Mouse (Mus musculus) heart, postnatal 0 days (tissue): ENCODE data around the gene Prrg2. TPM values are rescaled to one million over a fixed set of nuclear protein-coding genes. Genes with fewer than 3 reads are reported as not detected.
A peak's percentile ranks its signal among the peaks of the same experiment; 100 is the strongest.

ENCODE experiments used
- ATAC-seq: fragments of 200-750 bp; cut with Nextera tagmentation; 2 replicates; pipeline ENCODE4 v1.8.0; 2017; ENCODE audit warnings: low read depth, moderate number of reproducible peaks, moderate library complexity; ENCODE audit not compliant: insufficient read depth
- DNase-seq: peaks from one replicate; pipeline ENCODE4 v3.0.0-alpha.2; 2016; ENCODE audit warnings: low spot score
- H3K27ac ChIP-seq: fragments of 300-500 bp; sonication (generic); 2 replicates; pipeline ENCODE4 v1.5.1; 2014; ENCODE audit warnings: low read depth, mild to moderate bottlenecking
- H3K27me3 ChIP-seq: fragments of 300-500 bp; sonication (generic); 2 replicates; pipeline ENCODE4 v1.6.1; 2014; ENCODE audit warnings: low read length, mixed read lengths; ENCODE audit not compliant: control insufficient read depth, insufficient read depth
- H3K36me3 ChIP-seq: fragments of 300-500 bp; sonication (generic); replicated peaks from 2 replicates; pipeline ENCODE4 v1.6.1; 2014; ENCODE audit warnings: low read length, mixed read lengths; ENCODE audit not compliant: control insufficient read depth, insufficient read depth
- H3K4me1 ChIP-seq: fragments of 300-500 bp; sonication (generic); 2 replicates; pipeline ENCODE4 v1.6.1; 2014; ENCODE audit warnings: antibody characterized with exemption; ENCODE audit not compliant: control insufficient read depth, insufficient read depth
- H3K4me2 ChIP-seq: fragments of 300-500 bp; sonication (generic); 2 replicates; pipeline ENCODE4 v1.6.1; 2014; ENCODE audit warnings: low read depth, mild to moderate bottlenecking, low read length, moderate library complexity
- H3K4me3 ChIP-seq: fragments of 300-500 bp; sonication (generic); 2 replicates; pipeline ENCODE4 v1.5.1; 2014; ENCODE audit warnings: low read depth, low read length
- H3K9ac ChIP-seq: fragments of 300-500 bp; sonication (generic); replicated peaks from 2 replicates; pipeline ENCODE4 v1.6.1; 2014; ENCODE audit warnings: low read depth, low read length, mixed read lengths
- H3K9me3 ChIP-seq: fragments of 300-500 bp; sonication (generic); replicated peaks from 2 replicates; pipeline ENCODE4 v1.6.1; 2016; ENCODE audit warnings: low read length; ENCODE audit not compliant: control insufficient read depth
- CTCF ChIP-seq: IDR thresholded peaks from 2 replicates; pipeline ENCODE4 v1.5.1; 2016; ENCODE audit warnings: antibody characterized with exemption, control low read depth, low read depth
- EP300 ChIP-seq: IDR thresholded peaks from 2 replicates; pipeline ENCODE4 v1.6.1; 2016; ENCODE audit warnings: antibody characterized with exemption, low read depth
- WGBS: fragments of 180-500 bp; shearing (Covaris S2); extraction: QIAGEN DNeasy Blood & Tissue Kit; methylation state at CpG from one replicate; pipeline ENCODE4 v1.1.7; 2014; 5-methylcytosine and 5-hydroxymethylcytosine counted together
- microRNA-seq: library from miRNA; unstranded; fragments of <30 nt; microRNA quantifications from one replicate; pipeline ENCODE4, GENCODE M21; 2016
- polyA plus RNA-seq: library from polyadenylated mRNA; unstranded; fragments of >200 nt; fragmentation: Nextera tagmentation; extraction: Ambion mirVana; gene quantifications from 2 replicates; pipeline ENCODE4 v1.2.1, GENCODE M21; 2015
- total RNA-seq: library from RNA; depleted of rRNA; stranded (reverse); fragments of >200 nt; gene quantifications from 2 replicates; pipeline ENCODE4 v1.2.3, GENCODE M21; 2014; ENCODE audit warnings: low replicate concordance; rRNA removed

Gene Prrg2
- total and polyA plus RNA-seq, 2 experiments from 2014 or later, result 13.3 to 22.0 TPM

GRCm38 (mm10) chr7:45007846-45008245 is 54.6 kb downstream of the Prrg2 start:
- ATAC-seq (no peak), DNase-seq (no peak)
- H3K4me2 ChIP-seq, result no peak overlapping the region
- no peaks in the 10 kb centered on the region for H3K4me1 ChIP-seq
- H3K27ac ChIP-seq, result no peak overlapping the region
- no peak overlapping the region for H3K9ac ChIP-seq
- no peak overlapping the region for H3K4me3 ChIP-seq
- 93% methylated on average over 30 of the region's 30 CpGs for WGBS
- no peak for TF ChIP-seq EP300
- TF ChIP-seq CTCF, result no peak
- no peaks in the 10 kb centered on the region for H3K27me3 ChIP-seq
- H3K9me3 ChIP-seq, result no peaks in the 10 kb centered on the region
- H3K36me3 ChIP-seq, result peaks cover 95% of the 10 kb centered on the region

DNA sequence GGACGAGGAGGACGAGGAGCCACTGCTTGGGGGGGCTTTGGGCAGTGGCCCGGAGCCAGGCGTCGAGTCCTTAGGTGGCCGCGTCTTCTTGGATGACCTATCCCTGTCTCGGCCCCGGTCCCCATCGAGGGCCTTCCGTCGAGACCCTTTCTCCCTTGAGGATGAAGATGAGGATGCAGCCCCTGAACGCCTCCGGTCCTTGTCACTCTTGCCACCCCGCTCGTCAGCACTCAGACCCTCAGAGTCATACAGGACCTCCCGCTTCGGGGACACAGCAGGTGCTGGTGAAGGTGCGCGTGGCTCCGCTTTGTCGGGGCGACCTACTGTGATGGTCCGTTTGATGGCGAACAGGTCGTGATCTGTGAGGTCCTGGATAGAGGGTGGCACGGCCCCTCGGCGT is 55.3 kb downstream of the Prrg2 start:
- H3K4me1 ChIP-seq, result no peaks in the 10 kb centered on the region
- H3K27me3 ChIP-seq, result no peaks in the 10 kb centered on the region
- ATAC-seq (no peak), DNase-seq (no peak)
- no peak overlapping the region for H3K4me2 ChIP-seq
- no peak overlapping the region for H3K4me3 ChIP-seq
- H3K27ac ChIP-seq, result no peak overlapping the region
- TF ChIP-seq EP300 (no peak), CTCF (no peak)
- H3K9me3 ChIP-seq, result no peaks in the 10 kb centered on the region
- peaks cover 95% of the 10 kb centered on the region for H3K36me3 ChIP-seq
- H3K9ac ChIP-seq, result no peak overlapping the region
- whole genome bisulfite sequencing, result 91% methylated on average over 29 of the region's 29 CpGs

DNA sequence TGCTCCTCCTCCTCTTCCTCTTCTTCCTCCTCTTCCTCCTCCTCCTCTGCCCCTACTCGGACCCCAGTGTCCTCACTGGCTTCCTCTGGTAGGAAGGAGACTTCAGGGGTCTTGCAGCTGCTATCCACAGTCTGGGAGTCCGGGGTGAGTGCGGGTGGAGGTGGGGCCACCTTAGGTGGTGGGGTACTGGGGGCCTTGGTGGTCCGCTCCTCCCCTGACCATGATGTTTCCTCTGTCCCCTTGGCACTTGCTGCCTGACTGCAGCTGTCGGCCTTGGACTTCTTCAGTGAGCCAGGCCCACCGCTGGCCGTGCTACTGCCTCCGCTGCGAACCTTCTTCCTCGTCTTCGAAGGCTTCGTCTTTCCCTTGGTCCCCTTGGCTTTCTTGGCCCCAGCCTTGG is 56.0 kb downstream of the Prrg2 start:
- ATAC-seq (no peak), DNase-seq (no peak)
- Histone ChIP-seq H3K27me3 (no peaks in the 10 kb centered on the region), H3K9ac (no peak overlapping the region), H3K4me2 (no peak overlapping the region), H3K4me1 (no peaks in the 10 kb centered on the region), H3K9me3 (no peaks in the 10 kb centered on the region), H3K27ac (no peak overlapping the region), H3K36me3 (peaks cover 95% of the 10 kb centered on the region), H3K4me3 (no peak overlapping the region)
- 91% methylated on average over 12 of the region's 12 CpGs for WGBS
- TF ChIP-seq CTCF (no peak), EP300 (no peak)

DNA sequence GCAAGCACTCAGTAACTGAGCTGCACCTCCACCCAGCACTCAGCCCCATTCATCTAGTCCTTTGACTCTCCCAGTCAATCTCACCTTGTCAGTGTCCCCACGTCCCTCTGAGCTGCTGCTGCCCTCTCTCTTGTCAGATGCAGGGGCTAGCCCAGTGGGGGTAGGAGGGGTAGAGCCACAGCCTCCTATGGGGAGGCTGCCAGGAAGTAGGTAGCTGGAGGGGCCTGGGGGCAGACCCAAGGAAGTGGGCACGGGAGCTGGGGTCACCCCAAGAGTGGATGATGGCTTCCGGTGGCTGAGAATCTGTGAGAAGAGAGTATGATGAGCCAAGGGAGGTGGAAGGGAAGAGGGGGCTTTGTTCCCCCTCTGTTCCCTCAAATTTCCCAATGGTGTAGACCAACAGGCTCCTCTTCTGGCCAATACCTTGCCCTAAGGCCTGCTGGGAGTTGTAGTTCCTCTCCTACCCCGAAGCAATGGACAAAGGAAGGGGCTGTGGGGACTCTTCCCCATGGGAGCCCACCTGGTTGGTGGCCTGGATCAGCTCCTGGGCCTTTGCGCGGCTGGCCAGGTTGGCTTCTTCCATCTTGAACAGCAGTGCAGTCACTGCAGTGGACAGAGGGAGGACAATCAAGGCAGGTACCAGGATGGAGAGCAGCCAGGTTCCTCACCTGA is 57.0 kb downstream of the Prrg2 start:
- ATAC-seq (no peak), DNase-seq (no peak)
- Histone ChIP-seq H3K27me3 (no peaks in the 10 kb centered on the region), H3K36me3 (peaks cover 97% of the 10 kb centered on the region), H3K27ac (no peak overlapping the region), H3K4me2 (no peak overlapping the region), H3K4me1 (no peaks in the 10 kb centered on the region), H3K9me3 (no peaks in the 10 kb centered on the region), H3K9ac (no peak overlapping the region), H3K4me3 (no peak overlapping the region)
- no peak for TF ChIP-seq EP300
- 79% methylated on average over 6 of the region's 6 CpGs for WGBS

- 50% methylated on average over 3 of the region's 3 CpGs for WGBS
- ATAC-seq (peak; percentile 53), DNase-seq (peak; percentile 26)
- no peak overlapping the region for H3K9ac ChIP-seq
- no peak overlapping the region for H3K4me2 ChIP-seq
- H3K4me3 ChIP-seq, result no peak overlapping the region
- H3K27ac ChIP-seq, result peak overlapping the region; percentile 49
- no peaks in the 10 kb centered on the region for H3K9me3 ChIP-seq
- no peak for TF ChIP-seq CTCF
- no peak for TF ChIP-seq EP300
- H3K4me1 ChIP-seq, result peaks cover 5% of the 10 kb centered on the region; the same call in 1 of the 2 replicates
- no peaks in the 10 kb centered on the region for H3K27me3 ChIP-seq
- peaks cover 89% of the 10 kb centered on the region for H3K36me3 ChIP-seq
Measured at GRCm38 (mm10) chr7:45004546-45004945, 57.9 kb downstream of the Prrg2 start.

Small RNA genes lying within 50 kb of the gene (microRNA-seq; reads per million reads assigned to microRNA genes)
- 1.4 reads per million for gene Mir7054

Other genes starting within 250 kb of the Prrg2 start
Only the 30 nearest of the 36 such genes appear.
- 43.6 and 45.9 TPM in 2 replicates for gene Pnkp, start 205.5 kb downstream of the Prrg2 start, total RNA-seq
- 24.5 and 27.2 TPM in 2 replicates for gene Pnkp, start 205.5 kb downstream of the Prrg2 start, polyA plus RNA-seq
- gene Ptov1, start 192.9 kb downstream of the Prrg2 start, total RNA-seq, result 335 and 364 TPM in 2 replicates
- 246 and 248 TPM in 2 replicates for gene Ptov1, start 192.9 kb downstream of the Prrg2 start, polyA plus RNA-seq
- 112 and 136 TPM in 2 replicates for gene Med25, start 170.0 kb downstream of the Prrg2 start, total RNA-seq
- gene Med25, start 170.0 kb downstream of the Prrg2 start, polyA plus RNA-seq, result 69.0 and 73.3 TPM in 2 replicates
- 25.0 and 50.8 TPM in 2 replicates for gene Fuz, start 166.6 kb downstream of the Prrg2 start, total RNA-seq
- gene Fuz, start 166.6 kb downstream of the Prrg2 start, polyA plus RNA-seq, result 10.0 and 12.0 TPM in 2 replicates
- gene Ap2a1, start 133.2 kb downstream of the Prrg2 start, total RNA-seq, result 63.1 and 99.0 TPM in 2 replicates
- 36.2 and 37.1 TPM in 2 replicates for gene Ap2a1, start 133.2 kb downstream of the Prrg2 start, polyA plus RNA-seq
- not detected in 2 replicates for gene Tsks, start 119.5 kb downstream of the Prrg2 start, total RNA-seq
- 0.16 and 0.27 TPM in 2 replicates for gene Tsks, start 119.5 kb downstream of the Prrg2 start, polyA plus RNA-seq
- 7.5 and 12.7 TPM in 2 replicates for gene Cpt1c, start 87.8 kb downstream of the Prrg2 start, total RNA-seq
- gene Cpt1c, start 87.8 kb downstream of the Prrg2 start, polyA plus RNA-seq, result 3.4 and 3.9 TPM in 2 replicates
- 152 and 173 TPM in 2 replicates for gene Prmt1, start 76.1 kb downstream of the Prrg2 start, total RNA-seq
- gene Prmt1, start 76.1 kb downstream of the Prrg2 start, polyA plus RNA-seq, result 271 and 300 TPM in 2 replicates
- gene Irf3, start 65.0 kb downstream of the Prrg2 start, total RNA-seq, result 31.7 and 61.1 TPM in 2 replicates
- 44.8 and 51.7 TPM in 2 replicates for gene Irf3, start 65.0 kb downstream of the Prrg2 start, polyA plus RNA-seq
- gene Bcl2l12, start 64.0 kb downstream of the Prrg2 start, total RNA-seq, result 20.3 and 22.0 TPM in 2 replicates
- gene Bcl2l12, start 64.0 kb downstream of the Prrg2 start, polyA plus RNA-seq, result 25.5 and 27.5 TPM in 2 replicates
- gene Scaf1, start 46.3 kb downstream of the Prrg2 start, total RNA-seq, result 37.8 and 38.9 TPM in 2 replicates
- gene Scaf1, start 46.3 kb downstream of the Prrg2 start, polyA plus RNA-seq, result 15.9 and 17.9 TPM in 2 replicates
- gene Rras, start 44.7 kb downstream of the Prrg2 start, total RNA-seq, result 38.4 and 62.0 TPM in 2 replicates
- 85.7 and 90.0 TPM in 2 replicates for gene Rras, start 44.7 kb downstream of the Prrg2 start, polyA plus RNA-seq
- gene Prr12, start 9.8 kb downstream of the Prrg2 start, total RNA-seq, result 5.4 and 12.5 TPM in 2 replicates
- gene Prr12, start 9.8 kb downstream of the Prrg2 start, polyA plus RNA-seq, result 3.8 TPM in 2 replicates
- 21.5 and 73.9 TPM in 2 replicates for gene Nosip, start 248 bp downstream of the Prrg2 start, total RNA-seq
- gene Nosip, start 248 bp downstream of the Prrg2 start, polyA plus RNA-seq, result 38.2 and 43.7 TPM in 2 replicates
- 125 and 141 TPM in 2 replicates for gene Rcn3, start 29.5 kb upstream of the Prrg2 start, total RNA-seq
- 100 and 108 TPM in 2 replicates for gene Rcn3, start 29.5 kb upstream of the Prrg2 start, polyA plus RNA-seq
- gene Fcgrt, start 41.2 kb upstream of the Prrg2 start, total RNA-seq, result 48.9 and 51.6 TPM in 2 replicates
- 59.5 and 67.9 TPM in 2 replicates for gene Fcgrt, start 41.2 kb upstream of the Prrg2 start, polyA plus RNA-seq
- gene Rps11, start 61.8 kb upstream of the Prrg2 start, total RNA-seq, result 1,106 and 1,247 TPM in 2 replicates
- gene Rps11, start 61.8 kb upstream of the Prrg2 start, polyA plus RNA-seq, result 730 and 757 TPM in 2 replicates
- gene Rpl13a, start 66.1 kb upstream of the Prrg2 start, total RNA-seq, result 1,443 and 1,972 TPM in 2 replicates
- 780 and 809 TPM in 2 replicates for gene Rpl13a, start 66.1 kb upstream of the Prrg2 start, polyA plus RNA-seq
- gene Gm45713, start 73.6 kb upstream of the Prrg2 start, total RNA-seq, result 0.19 and 0.23 TPM in 2 replicates
- 0.29 and 0.78 TPM in 2 replicates for gene Gm45713, start 73.6 kb upstream of the Prrg2 start, polyA plus RNA-seq
- gene Flt3l, start 73.8 kb upstream of the Prrg2 start, total RNA-seq, result 8.1 and 23.3 TPM in 2 replicates
- 1.8 and 2.0 TPM in 2 replicates for gene Flt3l, start 73.8 kb upstream of the Prrg2 start, polyA plus RNA-seq
- 142 and 152 TPM in 2 replicates for gene Pih1d1, start 91.6 kb upstream of the Prrg2 start, total RNA-seq
- gene Pih1d1, start 91.6 kb upstream of the Prrg2 start, polyA plus RNA-seq, result 56.3 and 60.0 TPM in 2 replicates
- 29.2 and 40.1 TPM in 2 replicates for gene Aldh16a1, start 91.9 kb upstream of the Prrg2 start, total RNA-seq
- 18.2 and 22.8 TPM in 2 replicates for gene Aldh16a1, start 91.9 kb upstream of the Prrg2 start, polyA plus RNA-seq
- gene Slc17a7, start 101.3 kb upstream of the Prrg2 start, total RNA-seq, result 7.5 and 12.7 TPM in 2 replicates
- gene Slc17a7, start 101.3 kb upstream of the Prrg2 start, polyA plus RNA-seq, result 4.3 and 5.4 TPM in 2 replicates
- gene Gfy, start 116.9 kb upstream of the Prrg2 start, total RNA-seq, result not detected in 2 replicates
- gene Gfy, start 116.9 kb upstream of the Prrg2 start, polyA plus RNA-seq, result not detected in 2 replicates
- gene Pth2, start 118.3 kb upstream of the Prrg2 start, total RNA-seq, result not detected in 2 replicates
- not detected in 2 replicates for gene Pth2, start 118.3 kb upstream of the Prrg2 start, polyA plus RNA-seq
- gene Ccdc155, start 142.2 kb upstream of the Prrg2 start, total RNA-seq, result not detected in 2 replicates
- gene Ccdc155, start 142.2 kb upstream of the Prrg2 start, polyA plus RNA-seq, result 0.14 and 0.25 TPM in 2 replicates
- not detected in 2 replicates for gene Dkkl1, start 149.5 kb upstream of the Prrg2 start, total RNA-seq
- 0.27 TPM in 1 of 2 replicates, not detected in the other for gene Dkkl1, start 149.5 kb upstream of the Prrg2 start, polyA plus RNA-seq
- gene Tead2, start 153.1 kb upstream of the Prrg2 start, total RNA-seq, result 50.6 and 72.2 TPM in 2 replicates
- gene Tead2, start 153.1 kb upstream of the Prrg2 start, polyA plus RNA-seq, result 41.1 and 42.8 TPM in 2 replicates
- 0.97 TPM in 1 of 2 replicates, not detected in the other for gene Cd37, start 176.4 kb upstream of the Prrg2 start, total RNA-seq
- 1.9 and 2.3 TPM in 2 replicates for gene Cd37, start 176.4 kb upstream of the Prrg2 start, polyA plus RNA-seq
- gene Slc6a16, start 178.4 kb upstream of the Prrg2 start, total RNA-seq, result not detected in 2 replicates
- 0.10 TPM in 1 of 2 replicates, not detected in the other for gene Slc6a16, start 178.4 kb upstream of the Prrg2 start, polyA plus RNA-seq